8 mouse cellular contexts compared by ENCODE assay signal in the genomic region with DNA sequence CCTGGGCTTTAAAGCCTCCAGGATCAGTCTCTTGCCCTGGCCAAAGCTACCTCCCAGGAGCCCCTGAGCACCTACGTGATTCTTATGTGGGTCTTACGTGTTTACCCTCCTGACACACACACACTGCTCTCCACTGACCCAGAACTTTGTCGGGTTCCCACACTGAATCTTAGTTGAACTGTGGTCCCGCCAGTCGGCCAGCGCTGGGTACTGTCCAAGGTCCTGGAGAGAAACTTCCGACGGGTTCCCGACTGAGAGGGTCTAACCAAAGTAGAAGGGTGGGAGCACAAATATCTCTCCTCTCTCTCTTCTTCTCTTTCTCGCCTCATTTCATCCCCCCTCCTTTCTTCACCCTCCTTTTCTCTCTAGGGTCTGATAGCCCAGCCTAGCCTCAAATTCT. TPM values are rescaled to one million over a fixed set of nuclear protein-coding genes. Genes with fewer than 3 reads are reported as not detected.
DNase-seq lines count a peak whose midpoint lies in the region; ATAC-seq lines count a peak whose summit lies in the region.

No protein-coding gene starts in this region.

- ATAC-seq in erythroid progenitor cell, adult 5-6 weeks (replicated peaks; ENCODE audit: low FRiP score, poor library complexity, severe bottlenecking) = no peak

- intact Hi-C loops in heart, postnatal 14 days (cut with DNase I) = no loop called here
- intact Hi-C loops in heart, postnatal 25 days (cut with DNase I) = no loop called here
- intact Hi-C loops in left cerebral cortex, postnatal 14 days (cut with DNase I) = no loop called here

- DNase-seq in heart, postnatal 14 days = peak; percentile 33 to 67
- no peak for DNase-seq in heart, postnatal 25 days (ENCODE audit: low spot score)
- peak; percentile 55 for DNase-seq in thymus, postnatal 4 days
- no peak for DNase-seq in thymus, postnatal 36 days
- DNase-seq in kidney, postnatal 10 days = peak; percentile 81
- DNase-seq in spleen, postnatal 36 days (ENCODE audit: low spot score in 2 of 2) = no peak
- no peak for DNase-seq in left cerebral cortex, postnatal 14 days (ENCODE audit: low spot score in 2 of 2)

RNA-seq across cellular contexts. Expression of a gene that starts 11.7 kb away (rescaled TPM):
- total RNA-seq in heart, postnatal 14 days (2021) = not detected
- total RNA-seq in heart, postnatal 25 days (2021) = not detected
- not detected in 2 replicates for total RNA-seq in erythroid progenitor cell, adult 5-6 weeks (2015; ENCODE audit: low replicate concordance)
- total RNA-seq in erythroid progenitor cell, adult 5-6 weeks (2017; ENCODE audit: low replicate concordance) = not detected in 2 replicates
- not detected for total RNA-seq in left cerebral cortex, postnatal 14 days (2021)

RNA-seq across cellular contexts. Expression of a gene that starts 33.3 kb away (rescaled TPM):
- total RNA-seq in heart, postnatal 14 days (2021) = 10 to 100 TPM; 51.5 to 54.4 TPM
- total RNA-seq in heart, postnatal 25 days (2021) = 10 to 100 TPM; 67.0 to 70.7 TPM
- total RNA-seq in erythroid progenitor cell, adult 5-6 weeks (2015; ENCODE audit: low replicate concordance) = not detected in 2 replicates
- total RNA-seq in erythroid progenitor cell, adult 5-6 weeks (2017; ENCODE audit: low replicate concordance) = 2.7 TPM in 1 of 2 replicates, not detected in the other
- total RNA-seq in left cerebral cortex, postnatal 14 days (2021) = 100 to 1,000 TPM; 324 to 330 TPM

Comparison
In these comparisons a context has a peak if more than half of its experiments do, and no peak if none do; other contexts are left out.
1. DNase-seq: peak in heart, postnatal 14 days (2 of 2), thymus, postnatal 4 days (single experiment) and kidney, postnatal 10 days (single experiment); none in heart, postnatal 25 days (single experiment), thymus, postnatal 36 days (0 of 2), spleen, postnatal 36 days (0 of 2) and left cerebral cortex, postnatal 14 days (0 of 2).
2. RNA of a gene that starts 33.3 kb away (total RNA-seq): 324 to 330 TPM in left cerebral cortex, postnatal 14 days, 67.0 to 70.7 TPM in heart, postnatal 25 days and 51.5 to 54.4 TPM in heart, postnatal 14 days; 2.7 TPM in erythroid progenitor cell, adult 5-6 weeks; every median in the first group is over 10 times any median in the second.